Mouse (Mus musculus) midbrain, postnatal 0 days (tissue): Measurements from ENCODE around the gene 1700013F07Rik. TPM values are rescaled to one million over a fixed set of nuclear protein-coding genes. Genes with fewer than 3 reads are reported as not detected.

Experiments used
- ATAC-seq: fragments of 200-750 bp; cut with Nextera tagmentation; 2 replicates; pipeline ENCODE4 v1.8.0; 2017; ENCODE audit warnings: moderate number of reproducible peaks, mild to moderate bottlenecking, moderate TSS enrichment, moderate library complexity; ENCODE audit not compliant: low FRiP score
- DNase-seq: peaks from one replicate; pipeline ENCODE4 v3.0.0-alpha.2; 2015; ENCODE audit warnings: low spot score
- H3K27ac ChIP-seq: fragments of 300-500 bp; sonication (generic); 2 replicates; pipeline ENCODE4 v1.5.1; 2014; ENCODE audit warnings: low read depth, mild to moderate bottlenecking, low read length, mixed read lengths
- H3K27me3 ChIP-seq: fragments of 300-500 bp; sonication (generic); 2 replicates; pipeline ENCODE4 v1.6.1; 2014; ENCODE audit warnings: low read length, control low read depth, mixed read lengths; ENCODE audit not compliant: insufficient read depth
- H3K36me3 ChIP-seq: fragments of 300-500 bp; sonication (generic); 2 replicates; pipeline ENCODE4 v1.6.1; 2014; ENCODE audit warnings: low read length, control low read depth, mixed read lengths; ENCODE audit not compliant: insufficient read depth
- H3K4me1 ChIP-seq: fragments of 300-500 bp; sonication (generic); 2 replicates; pipeline ENCODE4 v1.6.1; 2014; ENCODE audit warnings: mild to moderate bottlenecking, control low read depth, antibody characterized with exemption, low read length, mixed read lengths; ENCODE audit not compliant: insufficient read depth
- H3K4me2 ChIP-seq: fragments of 300-500 bp; sonication (generic); 2 replicates; pipeline ENCODE4 v1.6.1; 2014; ENCODE audit warnings: low read depth, mild to moderate bottlenecking, low read length, mixed read lengths; ENCODE audit not compliant: poor library complexity, severe bottlenecking
- H3K4me3 ChIP-seq: fragments of 300-500 bp; sonication (generic); 2 replicates; pipeline ENCODE4 v1.5.1; 2014; ENCODE audit warnings: low read depth, mild to moderate bottlenecking, low read length, moderate library complexity
- H3K9ac ChIP-seq: fragments of 300-500 bp; sonication (generic); replicated peaks from 2 replicates; pipeline ENCODE4 v1.6.1; 2014; ENCODE audit warnings: mild to moderate bottlenecking, low read length, moderate library complexity, mixed read lengths; ENCODE audit not compliant: poor library complexity, severe bottlenecking
- H3K9me3 ChIP-seq: fragments of 300-500 bp; sonication (generic); 2 replicates; pipeline ENCODE4 v1.6.1; 2016; ENCODE audit warnings: low read length, control low read depth
- CTCF ChIP-seq: IDR thresholded peaks from 2 replicates; pipeline ENCODE4 v1.5.1; 2016; ENCODE audit warnings: antibody characterized with exemption, mild to moderate bottlenecking
- whole genome bisulfite sequencing: fragments of 180-500 bp; shearing (Covaris S2); extraction: QIAGEN DNeasy Blood & Tissue Kit; methylation state at CpG from one replicate; pipeline ENCODE4 v1.1.7; 2014; 5-methylcytosine and 5-hydroxymethylcytosine counted together
- polyA plus RNA-seq: library from polyadenylated mRNA; unstranded; fragments of >200 nt; fragmentation: Nextera tagmentation; extraction: Ambion mirVana; gene quantifications from 2 replicates; pipeline ENCODE4 v1.2.1, GENCODE M21; 2015
- total RNA-seq: library from RNA; depleted of rRNA; stranded (reverse); fragments of >200 nt; gene quantifications from 2 replicates; pipeline ENCODE4 v1.2.3, GENCODE M21; 2014

The 1700013F07Rik gene
- total and polyA plus RNA-seq, 2 experiments from 2014 or later = 2.4 to 4.4 TPM

- TF ChIP-seq CTCF = no peak
- ATAC-seq = no peak
- 58% methylated on average over 3 of the region's 3 CpGs for WGBS
These were observed 20.5 kb upstream of the 1700013F07Rik start for GRCm38 (mm10) chr3:108513465-108513864.

GRCm38 (mm10) chr3:108518276-108518675 lies 15.7 kb upstream of the 1700013F07Rik start:
- no peaks in the 10 kb centered on the region for H3K4me1 ChIP-seq
- H3K9me3 ChIP-seq = no peaks in the 10 kb centered on the region
- H3K4me3 ChIP-seq = no peak overlapping the region
- no peak overlapping the region for H3K9ac ChIP-seq
- WGBS = 53% methylated on average over 4 of the region's 4 CpGs
- H3K27ac ChIP-seq = no peak overlapping the region
- H3K36me3 ChIP-seq = no peaks in the 10 kb centered on the region
- no peak for TF ChIP-seq CTCF
- H3K27me3 ChIP-seq = no peaks in the 10 kb centered on the region
- no peak overlapping the region for H3K4me2 ChIP-seq
- ATAC-seq (no peak), DNase-seq (no peak)

More at GRCm38 (mm10) chr3:108513465-108513864, 20.5 kb upstream of the 1700013F07Rik start:
- Histone ChIP-seq H3K4me3 (no peak overlapping the region), H3K9ac (no peak overlapping the region), H3K36me3 (no peaks in the 10 kb centered on the region), H3K9me3 (no peaks in the 10 kb centered on the region), H3K4me1 (no peaks in the 10 kb centered on the region), H3K4me2 (no peak overlapping the region), H3K27ac (no peak overlapping the region), H3K27me3 (no peaks in the 10 kb centered on the region)
- DNase-seq = no peak

- no peak for DNase-seq
- ATAC-seq = no peak
- Histone ChIP-seq H3K4me1 (no peaks in the 10 kb centered on the region), H3K27ac (no peak overlapping the region), H3K9ac (no peak overlapping the region), H3K9me3 (no peaks in the 10 kb centered on the region), H3K4me3 (no peak overlapping the region), H3K27me3 (no peaks in the 10 kb centered on the region), H3K4me2 (no peak overlapping the region), H3K36me3 (no peaks in the 10 kb centered on the region)
- no peak for TF ChIP-seq CTCF
- 93% methylated on average over 4 of the region's 4 CpGs for WGBS
These were observed 10.5 kb upstream of the 1700013F07Rik start for GRCm38 (mm10) chr3:108523415-108523814.

- no peaks in the 10 kb centered on the region for H3K36me3 ChIP-seq
- H3K4me1 ChIP-seq = no peaks in the 10 kb centered on the region
- no peak for ATAC-seq
- no peak overlapping the region for H3K27ac ChIP-seq
- no peak overlapping the region for H3K4me2 ChIP-seq
- WGBS = 94% methylated on average over 8 of the region's 8 CpGs
- no peak overlapping the region for H3K9ac ChIP-seq
- TF ChIP-seq CTCF = no peak
- no peaks in the 10 kb centered on the region for H3K9me3 ChIP-seq
- H3K4me3 ChIP-seq = no peak overlapping the region
- DNase-seq = no peak
- no peaks in the 10 kb centered on the region for H3K27me3 ChIP-seq
These were observed 5.5 kb upstream of the 1700013F07Rik start for GRCm38 (mm10) chr3:108528489-108528888.

- DNase-seq (peak; percentile 14), ATAC-seq (no peak)
- Histone ChIP-seq H3K27ac (no peak overlapping the region), H3K9me3 (no peaks in the 10 kb centered on the region), H3K4me1 (peaks cover 3% of the 10 kb centered on the region; the same call in 1 of the 2 replicates), H3K4me3 (no peak overlapping the region), H3K9ac (no peak overlapping the region), H3K4me2 (no peak overlapping the region), H3K36me3 (no peaks in the 10 kb centered on the region), H3K27me3 (no peaks in the 10 kb centered on the region)
- 77% methylated on average over 9 of the region's 9 CpGs for WGBS
- TF ChIP-seq CTCF = no peak
These were observed 650 bp upstream of the 1700013F07Rik start for GRCm38 (mm10) chr3:108533114-108533885.

GRCm38 (mm10) chr3:108535896-108536516 lies 2.1 kb downstream of the 1700013F07Rik start:
- WGBS = 6% methylated on average over 15 of the region's 15 CpGs
- Histone ChIP-seq H3K9ac (peak overlapping the region; percentile 47), H3K27ac (peak overlapping the region; percentile 59; the same call in 1 of the 2 replicates), H3K9me3 (no peaks in the 10 kb centered on the region), H3K36me3 (no peaks in the 10 kb centered on the region), H3K27me3 (no peaks in the 10 kb centered on the region), H3K4me3 (peak overlapping the region; percentile 46), H3K4me2 (peak overlapping the region; percentile 57), H3K4me1 (peaks cover 3% of the 10 kb centered on the region; the same call in 1 of the 2 replicates)
- TF ChIP-seq CTCF = no peak
- no peak for DNase-seq
- ATAC-seq = no peak
